Mouse (Mus musculus): ENCODE measurements around the gene Klra10. TPM values are rescaled to one million over a fixed set of nuclear protein-coding genes. Genes with fewer than 3 reads are reported as not detected.
"Not testable (repeated sequence)": the region's sequence is repeated elsewhere in the genome, so short reads cannot be mapped to it uniquely, and the experiment has no call there.

Gene Klra10
- not detected for total RNA-seq (2021)
- long read RNA-seq: 0 reads

DNA sequence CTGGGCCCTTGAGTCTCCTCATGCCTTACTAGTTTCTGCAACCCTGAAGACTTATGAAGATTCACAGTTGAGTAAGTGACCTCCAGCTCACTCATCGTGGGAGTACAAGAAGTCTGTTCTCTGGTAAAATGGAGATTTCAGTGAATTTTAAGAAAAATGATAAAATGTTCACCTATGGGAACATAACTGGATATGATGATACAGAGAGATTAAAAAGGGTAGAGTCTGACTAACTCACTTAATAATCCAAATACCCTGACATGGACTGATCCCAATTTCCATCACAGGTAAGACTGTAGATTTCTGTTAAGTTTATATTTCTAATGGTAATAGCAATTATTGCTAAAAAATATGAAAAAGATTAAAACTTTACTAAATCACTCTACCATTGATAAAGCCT, at the start of gene Klra10:
Klra10 (minus strand) TSS at position 101 of the 400 bp plus-strand sequence.
- DNase-seq (ENCODE audit: low spot score in 2 of 2): not testable (repeated sequence)

DNA sequence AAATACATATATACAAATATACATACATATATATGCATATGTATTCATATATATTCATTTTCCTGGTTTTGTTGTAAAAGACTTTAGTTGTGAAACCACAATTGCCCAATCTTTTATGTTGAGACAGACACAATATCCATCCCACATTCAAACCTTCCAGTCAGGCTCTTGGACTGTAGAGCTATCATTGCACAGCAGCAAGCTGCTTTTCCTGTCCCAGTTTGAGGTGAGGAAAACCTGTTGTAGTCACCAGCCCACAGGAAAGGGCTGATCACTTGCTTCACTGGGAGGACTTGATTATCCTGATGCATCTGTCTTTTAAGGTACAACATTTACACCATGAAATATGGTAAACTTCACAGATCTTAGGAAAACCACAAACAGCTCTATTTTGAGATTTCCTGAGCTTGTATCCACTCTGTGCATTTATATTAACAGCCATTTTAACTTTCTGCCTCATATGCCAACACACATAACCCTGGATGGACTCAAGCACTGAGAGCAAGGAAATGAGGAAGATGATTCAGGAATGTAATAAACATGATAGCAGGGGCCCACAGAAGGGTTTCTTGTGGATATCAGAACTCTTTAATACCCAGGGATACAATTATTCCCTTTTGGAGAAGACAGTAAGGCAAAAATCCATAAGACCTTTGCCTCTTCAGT, 6.4 kb upstream of the Klra10 start:
- DNase-seq (ENCODE audit: low spot score in 2 of 2): no peak

DNA sequence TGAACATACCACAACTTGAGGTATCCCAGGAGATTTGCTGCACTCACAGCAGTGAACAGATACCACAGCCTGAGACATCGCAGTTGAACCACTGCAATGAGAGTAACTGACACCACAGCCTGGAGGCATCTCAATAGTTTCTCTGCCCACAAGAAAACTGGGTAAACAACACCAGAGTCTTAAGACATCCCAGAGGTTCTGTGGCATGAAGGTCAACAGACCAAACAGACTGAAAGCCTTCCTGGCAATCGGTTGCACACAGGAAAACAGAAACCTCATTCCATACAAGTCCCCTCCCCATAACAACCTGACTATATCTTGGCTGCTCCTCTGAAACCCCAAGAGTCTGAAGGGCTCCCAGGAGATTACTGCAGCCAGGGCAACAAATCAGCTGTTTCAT, 26.4 kb downstream of the Klra10 start:
- no peak for DNase-seq (ENCODE audit: low spot score in 2 of 2)

DNA sequence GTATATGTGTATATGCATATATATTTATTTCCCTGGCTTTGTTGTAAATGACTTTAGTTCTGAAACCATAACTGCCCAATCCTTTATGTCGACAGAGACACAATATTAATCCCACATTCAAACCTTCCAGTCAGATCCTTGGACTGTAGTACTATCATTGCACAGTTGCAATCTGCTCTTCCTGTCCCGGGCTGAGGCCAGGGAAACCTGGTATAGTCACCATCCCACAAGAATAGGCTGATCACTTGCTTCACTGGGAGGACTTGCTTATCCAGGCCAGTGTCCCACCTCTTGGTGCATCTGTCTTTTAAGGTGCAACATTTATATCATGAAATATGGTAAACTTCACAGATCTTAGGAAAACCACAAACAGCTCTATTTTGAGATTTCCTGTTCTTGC, 44.2 kb downstream of the Klra10 start:
- no peak for DNase-seq (ENCODE audit: low spot score in 2 of 2)

DNA sequence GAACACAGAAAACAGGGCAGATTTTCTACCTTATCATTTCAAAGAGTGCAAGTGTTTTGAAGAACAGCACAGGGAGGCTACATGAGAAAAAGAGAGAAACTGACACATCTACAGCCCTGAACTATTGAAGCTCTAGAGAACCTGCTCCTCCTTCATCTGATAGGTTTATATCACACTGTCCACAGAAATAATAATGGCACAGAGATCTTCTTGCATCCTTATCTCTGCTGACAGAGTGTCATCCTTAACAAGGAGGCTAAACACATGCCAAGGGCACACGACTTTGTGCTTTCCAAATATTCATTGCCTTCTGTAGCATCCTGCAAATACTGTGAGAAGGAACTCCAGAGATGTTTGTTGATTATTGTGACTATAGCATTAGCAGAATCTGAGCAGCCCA, 45.1 kb downstream of the Klra10 start:
- no peak for DNase-seq (ENCODE audit: low spot score in 2 of 2)

DNA sequence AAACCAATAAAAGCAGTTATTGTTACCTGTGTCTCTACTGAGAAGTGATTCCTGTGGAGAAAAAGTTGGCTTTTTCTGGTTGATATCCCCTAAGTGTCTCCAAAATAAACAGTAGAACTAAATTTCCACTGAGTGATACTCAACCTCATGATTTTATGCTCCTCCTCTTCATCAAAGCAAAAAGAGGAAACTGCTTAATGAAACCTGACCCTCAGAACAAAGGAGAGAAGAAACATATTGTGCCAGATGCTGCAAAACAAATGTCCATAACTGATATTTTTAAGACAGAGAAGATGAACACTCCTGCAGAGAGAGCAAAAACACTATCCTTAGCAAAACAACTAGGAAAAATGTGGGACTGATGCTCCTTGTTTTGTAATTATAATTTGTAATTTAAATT, 48.5 kb downstream of the Klra10 start, which contains the start of gene Klra7:
Klra7 (minus strand) TSS at position 101 of the 400 bp plus-strand sequence.
- no peak for DNase-seq (ENCODE audit: low spot score in 2 of 2)

Other genes with a start within 250 kb of the Klra10 start
- not detected for gene Klra4, start 214.7 kb downstream of the Klra10 start, total RNA-seq (2021)
- gene Klra8, start 152.0 kb downstream of the Klra10 start, total RNA-seq (2021): not detected
- gene Klra9, start 88.8 kb downstream of the Klra10 start, total RNA-seq (2021): not detected
- not detected for gene Klra7, start 48.6 kb downstream of the Klra10 start, total RNA-seq (2021)
- not detected for gene Klra3, start 55.6 kb upstream of the Klra10 start, total RNA-seq (2021)
- not detected for gene Klra1, start 104.9 kb upstream of the Klra10 start, total RNA-seq (2021)

All from layer of hippocampus, postnatal 10 days (tissue).